Mouse (Mus musculus) neural tube, embryonic 15.5 days (tissue): ENCODE results near the gene Itpk1. TPM values are rescaled to one million over a fixed set of nuclear protein-coding genes. Genes with fewer than 3 reads are reported as not detected.

ENCODE experiments used
- ATAC-seq: fragments of 200-750 bp; cut with Nextera tagmentation; 2 replicates; pipeline ENCODE4 v1.8.0; 2017; ENCODE audit warnings: mild to moderate bottlenecking, moderate TSS enrichment, moderate library complexity; ENCODE audit not compliant: low FRiP score
- H3K27ac ChIP-seq: fragments of 300-500 bp; sonication (generic); replicated peaks from 2 replicates; pipeline ENCODE4 v1.5.1; 2015; ENCODE audit warnings: mild to moderate bottlenecking, inconsistent platforms
- H3K27me3 ChIP-seq: fragments of 300-500 bp; sonication (generic); replicated peaks from 2 replicates; pipeline ENCODE4 v1.6.1; 2015; ENCODE audit warnings: inconsistent platforms
- H3K36me3 ChIP-seq: fragments of 300-500 bp; sonication (generic); 2 replicates; pipeline ENCODE4 v1.6.1; 2015; ENCODE audit warnings: inconsistent platforms
- H3K4me1 ChIP-seq: fragments of 300-500 bp; sonication (generic); 2 replicates; pipeline ENCODE4 v1.6.1; 2015; ENCODE audit warnings: inconsistent platforms
- H3K4me2 ChIP-seq: fragments of 300-500 bp; sonication (generic); 2 replicates; pipeline ENCODE4 v1.6.1; 2015; ENCODE audit warnings: inconsistent platforms, mild to moderate bottlenecking, moderate library complexity
- H3K4me3 ChIP-seq: fragments of 300-500 bp; sonication (generic); replicated peaks from 2 replicates; pipeline ENCODE4 v1.5.1; 2015; ENCODE audit warnings: mild to moderate bottlenecking, inconsistent platforms
- H3K9ac ChIP-seq: fragments of 300-500 bp; sonication (generic); replicated peaks from 2 replicates; pipeline ENCODE4 v1.6.1; 2015; ENCODE audit warnings: mild to moderate bottlenecking, inconsistent platforms
- H3K9me3 ChIP-seq: fragments of 300-500 bp; sonication (generic); replicated peaks from 2 replicates; pipeline ENCODE4 v1.6.1; 2016; ENCODE audit warnings: inconsistent platforms
- WGBS: fragments of 180-500 bp; shearing (Covaris S2); methylation state at CpG from one replicate; pipeline ENCODE4 v1.1.7; 2015; ENCODE audit warnings: mixed read lengths; 5-methylcytosine and 5-hydroxymethylcytosine counted together
- polyA plus RNA-seq: library from polyadenylated mRNA; unstranded; fragments of >200 nt; fragmentation: Nextera tagmentation; extraction: Ambion mirVana; gene quantifications from 2 replicates; pipeline ENCODE4 v1.2.1, GENCODE M21; 2015

The Itpk1 gene
- polyA plus RNA-seq, 1 experiment from 2014 or later = 42.7 TPM

GRCm38 (mm10) chr12:102684720-102685386, 19.9 kb downstream of the Itpk1 start:
- Histone ChIP-seq H3K9me3 (no peaks in the 10 kb centered on the region), H3K36me3 (no peaks in the 10 kb centered on the region), H3K27ac (peak overlapping the region; percentile 81), H3K4me1 (peaks cover 52% of the 10 kb centered on the region), H3K27me3 (no peaks in the 10 kb centered on the region), H3K4me2 (peak overlapping the region; percentile 34), H3K4me3 (no peak overlapping the region), H3K9ac (no peak overlapping the region)
- ATAC-seq = peak; percentile 18
- WGBS = 69% methylated on average over 3 of the region's 3 CpGs

GRCm38 (mm10) chr12:102683979-102684378, 20.8 kb downstream of the Itpk1 start:
- Histone ChIP-seq H3K36me3 (no peaks in the 10 kb centered on the region), H3K9ac (no peak overlapping the region), H3K4me3 (no peak overlapping the region), H3K9me3 (no peaks in the 10 kb centered on the region), H3K27ac (peak overlapping the region; percentile 81), H3K4me2 (no peak overlapping the region), H3K27me3 (no peaks in the 10 kb centered on the region), H3K4me1 (peaks cover 61% of the 10 kb centered on the region)
- 50% methylated on average over 5 of the region's 5 CpGs for WGBS
- no peak for ATAC-seq

GRCm38 (mm10) chr12:102683438-102683837, 21.3 kb downstream of the Itpk1 start:
- H3K9ac ChIP-seq = no peak overlapping the region
- ATAC-seq = no peak
- H3K4me2 ChIP-seq = no peak overlapping the region
- 74% methylated on average over 6 of the region's 6 CpGs for WGBS
- H3K27ac ChIP-seq = peak overlapping the region; percentile 81; the same call in 1 of the 2 replicates
- no peaks in the 10 kb centered on the region for H3K36me3 ChIP-seq
- H3K27me3 ChIP-seq = no peaks in the 10 kb centered on the region
- no peak overlapping the region for H3K4me3 ChIP-seq
- peaks cover 66% of the 10 kb centered on the region for H3K4me1 ChIP-seq
- no peaks in the 10 kb centered on the region for H3K9me3 ChIP-seq

GRCm38 (mm10) chr12:102682722-102683299, 21.9 kb downstream of the Itpk1 start:
- 81% methylated on average over 7 of the region's 7 CpGs for WGBS
- Histone ChIP-seq H3K4me1 (peaks cover 66% of the 10 kb centered on the region), H3K27ac (no peak overlapping the region), H3K4me2 (no peak overlapping the region), H3K27me3 (no peaks in the 10 kb centered on the region), H3K36me3 (no peaks in the 10 kb centered on the region), H3K9me3 (no peaks in the 10 kb centered on the region), H3K9ac (no peak overlapping the region), H3K4me3 (no peak overlapping the region)
- no peak for ATAC-seq

GRCm38 (mm10) chr12:102682085-102682484, 22.6 kb downstream of the Itpk1 start:
- peaks cover 70% of the 10 kb centered on the region for H3K4me1 ChIP-seq

GRCm38 (mm10) chr12:102681590-102681989, 23.1 kb downstream of the Itpk1 start:
- Histone ChIP-seq H3K4me2 (no peak overlapping the region), H3K27me3 (no peaks in the 10 kb centered on the region), H3K27ac (no peak overlapping the region), H3K4me1 (peaks cover 69% of the 10 kb centered on the region), H3K4me3 (no peak overlapping the region), H3K36me3 (no peaks in the 10 kb centered on the region), H3K9ac (no peak overlapping the region), H3K9me3 (no peaks in the 10 kb centered on the region)
- 75% methylated on average over 7 of the region's 7 CpGs for WGBS
- no peak for ATAC-seq

More at GRCm38 (mm10) chr12:102682085-102682484, 22.6 kb downstream of the Itpk1 start:
- 87% methylated on average over 5 of the region's 5 CpGs for WGBS
- no peak for ATAC-seq
- no peak overlapping the region for H3K4me2 ChIP-seq
- no peak overlapping the region for H3K4me3 ChIP-seq
- no peak overlapping the region for H3K9ac ChIP-seq
- no peaks in the 10 kb centered on the region for H3K36me3 ChIP-seq
- H3K27me3 ChIP-seq = no peaks in the 10 kb centered on the region
- no peak overlapping the region for H3K27ac ChIP-seq
- H3K9me3 ChIP-seq = no peaks in the 10 kb centered on the region

GRCm38 (mm10) chr12:102678820-102679219, 25.9 kb downstream of the Itpk1 start:
- no peak for ATAC-seq
- H3K27me3 ChIP-seq = no peaks in the 10 kb centered on the region
- H3K4me2 ChIP-seq = no peak overlapping the region
- no peak overlapping the region for H3K9ac ChIP-seq
- H3K4me1 ChIP-seq = peaks cover 48% of the 10 kb centered on the region
- H3K4me3 ChIP-seq = no peak overlapping the region
- H3K27ac ChIP-seq = no peak overlapping the region
- no peaks in the 10 kb centered on the region; the same call in 1 of the 2 replicates for H3K36me3 ChIP-seq
- no peaks in the 10 kb centered on the region for H3K9me3 ChIP-seq
- WGBS = 19% methylated on average over 6 of the region's 6 CpGs

GRCm38 (mm10) chr12:102677089-102677488, 27.6 kb downstream of the Itpk1 start:
- peaks cover 38% of the 10 kb centered on the region for H3K4me1 ChIP-seq
- no peak for ATAC-seq
- no peak overlapping the region for H3K4me2 ChIP-seq
- H3K4me3 ChIP-seq = no peak overlapping the region
- no peaks in the 10 kb centered on the region; the same call in 1 of the 2 replicates for H3K36me3 ChIP-seq
- H3K9me3 ChIP-seq = no peaks in the 10 kb centered on the region
- WGBS = 71% methylated on average over 3 of the region's 3 CpGs
- H3K27ac ChIP-seq = no peak overlapping the region
- H3K27me3 ChIP-seq = no peaks in the 10 kb centered on the region
- no peak overlapping the region for H3K9ac ChIP-seq

GRCm38 (mm10) chr12:102674556-102674955, 30.2 kb downstream of the Itpk1 start:
- 89% methylated on average over 10 of the region's 10 CpGs for WGBS
- H3K4me2 ChIP-seq = no peak overlapping the region

GRCm38 (mm10) chr12:102674123-102674522, 30.6 kb downstream of the Itpk1 start:
- no peak for ATAC-seq
- WGBS = 92% methylated on average over 13 of the region's 13 CpGs
- H3K27me3 ChIP-seq = no peaks in the 10 kb centered on the region

More at GRCm38 (mm10) chr12:102674556-102674955, 30.2 kb downstream of the Itpk1 start:
- Histone ChIP-seq H3K9me3 (no peaks in the 10 kb centered on the region), H3K27me3 (no peaks in the 10 kb centered on the region), H3K4me1 (peaks cover 32% of the 10 kb centered on the region), H3K27ac (no peak overlapping the region), H3K4me3 (no peak overlapping the region), H3K9ac (no peak overlapping the region), H3K36me3 (no peaks in the 10 kb centered on the region; the same call in 1 of the 2 replicates)
- ATAC-seq = no peak

GRCm38 (mm10) chr12:102672857-102673839, 31.6 kb downstream of the Itpk1 start:
- Histone ChIP-seq H3K9ac (no peak overlapping the region), H3K36me3 (no peaks in the 10 kb centered on the region; the same call in 1 of the 2 replicates), H3K27ac (no peak overlapping the region), H3K9me3 (no peaks in the 10 kb centered on the region), H3K27me3 (no peaks in the 10 kb centered on the region), H3K4me2 (no peak overlapping the region), H3K4me3 (no peak overlapping the region), H3K4me1 (peaks cover 21% of the 10 kb centered on the region)
- ATAC-seq = no peak
- 88% methylated on average over 20 of the region's 20 CpGs for WGBS

More at GRCm38 (mm10) chr12:102674123-102674522, 30.6 kb downstream of the Itpk1 start:
- H3K36me3 ChIP-seq = no peaks in the 10 kb centered on the region; the same call in 1 of the 2 replicates
- peaks cover 28% of the 10 kb centered on the region for H3K4me1 ChIP-seq
- H3K27ac ChIP-seq = no peak overlapping the region
- no peaks in the 10 kb centered on the region for H3K9me3 ChIP-seq
- no peak overlapping the region for H3K4me2 ChIP-seq
- no peak overlapping the region for H3K9ac ChIP-seq
- no peak overlapping the region for H3K4me3 ChIP-seq
